Mouse (Mus musculus) small intestine, adult 2 months (tissue): ENCODE data around the gene AB124611. TPM values are rescaled to one million over a fixed set of nuclear protein-coding genes. Genes with fewer than 3 reads are reported as not detected.
"Not testable (repeated sequence)": the region's sequence is repeated elsewhere in the genome, so short reads cannot be mapped to it uniquely, and the experiment has no call there.

Source experiments
- H3K27ac ChIP-seq: fragments of 200-500 bp; 2 replicates; pipeline ENCODE4 v1.5.1; 2012; ENCODE audit warnings: low read depth, low read length, control low read depth, inconsistent platforms; ENCODE audit not compliant: insufficient read depth
- H3K27me3 ChIP-seq: fragments of 200-500 bp; 2 replicates; pipeline ENCODE4 v1.6.1; 2012; ENCODE audit warnings: mild to moderate bottlenecking, moderate library complexity, low read length, inconsistent platforms; ENCODE audit not compliant: control insufficient read depth, insufficient read depth
- H3K36me3 ChIP-seq: fragments of 200-500 bp; 2 replicates; pipeline ENCODE4 v1.6.1; 2012; ENCODE audit warnings: mild to moderate bottlenecking, low read length, control low read depth, inconsistent platforms; ENCODE audit not compliant: control insufficient read depth, insufficient read depth
- H3K4me1 ChIP-seq: fragments of 200-500 bp; 2 replicates; pipeline ENCODE4 v1.6.1; 2012; ENCODE audit warnings: low read length, inconsistent platforms, mixed read lengths; ENCODE audit not compliant: control insufficient read depth, insufficient read depth, insufficient read length
- H3K4me3 ChIP-seq: fragments of 200-500 bp; 2 replicates; pipeline ENCODE4 v1.5.1; 2012; ENCODE audit warnings: low read depth, mild to moderate bottlenecking, control low read depth, inconsistent platforms, low read length, moderate library complexity
- CTCF ChIP-seq: fragments of 200-500 bp; IDR thresholded peaks from 2 replicates; pipeline ENCODE4 v1.5.1; 2012; ENCODE audit warnings: low read depth, mild to moderate bottlenecking, control low read depth, inconsistent platforms, low read length, moderate library complexity, mixed read lengths; ENCODE audit not compliant: insufficient replicate concordance, insufficient read length; ENCODE audit errors: extremely low read depth
- POLR2A ChIP-seq: fragments of 200-500 bp; IDR thresholded peaks from 2 replicates; pipeline ENCODE4 v1.6.1; 2012; ENCODE audit warnings: low read depth, mild to moderate bottlenecking, control low read depth, inconsistent platforms, low read length, moderate library complexity
- WGBS: fragments of 180-500 bp; shearing (Covaris S2); methylation state at CpG from one replicate; pipeline ENCODE4 v1.1.7; 2018; 5-methylcytosine and 5-hydroxymethylcytosine counted together
- polyA plus RNA-seq: library from polyadenylated mRNA; depleted of rRNA; stranded (reverse); fragments of >200 nt; gene quantifications from 2 replicates; pipeline ENCODE4 v1.2.3, GENCODE M21; 2012; rRNA removed

AB124611 gene
- polyA plus RNA-seq = 1.2 and 1.4 TPM in 2 replicates

GRCm38 (mm10) chr9:21525937-21526633 lies at the start of gene AB124611:
AB124611 (plus strand) TSS chr9:21526176.
- no peaks in the 10 kb centered on the region for H3K36me3 ChIP-seq
- H3K4me3 ChIP-seq = peak within 1 kb of the TSS; percentile 26
- no peaks in the 10 kb centered on the region for H3K4me1 ChIP-seq
- H3K27ac ChIP-seq = 0 out of 2 replicates have a peak within 1 kb of the TSS, but pooled peaks have one; percentile 11
- 51% methylated on average over 14 of the region's 14 CpGs for WGBS
- TF ChIP-seq POLR2A (no peak), CTCF (no peak)
- no peaks in the 10 kb centered on the region for H3K27me3 ChIP-seq

- no peaks in the 10 kb centered on the region for H3K27me3 ChIP-seq
- H3K36me3 ChIP-seq = peaks cover 90% of the 10 kb centered on the region
- WGBS = 98% methylated on average over 6 of the region's 6 CpGs
- H3K4me1 ChIP-seq = no peaks in the 10 kb centered on the region
- TF ChIP-seq POLR2A = no peak
- no peak for TF ChIP-seq CTCF
- H3K27ac ChIP-seq = no peak overlapping the region
- no peak overlapping the region for H3K4me3 ChIP-seq
Measured at GRCm38 (mm10) chr9:21477707-21478106, 48.3 kb upstream of the AB124611 start.

GRCm38 (mm10) chr9:21484065-21484464 lies 41.9 kb upstream of the AB124611 start:
- Histone ChIP-seq H3K4me3 (no peak overlapping the region), H3K36me3 (peaks cover 69% of the 10 kb centered on the region), H3K4me1 (no peaks in the 10 kb centered on the region), H3K27ac (no peak overlapping the region), H3K27me3 (no peaks in the 10 kb centered on the region)
- 69% methylated on average over 4 of the region's 4 CpGs for WGBS
- TF ChIP-seq CTCF (no peak), POLR2A (no peak)

- H3K27ac ChIP-seq, H3K4me1 ChIP-seq, H3K4me3 ChIP-seq, H3K27me3 ChIP-seq: not testable (repeated sequence)
- 100% methylated on average over 1 of the region's 2 CpGs for WGBS
- peaks cover 57% of the 10 kb centered on the region for H3K36me3 ChIP-seq
Measured at GRCm38 (mm10) chr9:21488246-21488645, 37.7 kb upstream of the AB124611 start.

- H3K27me3 ChIP-seq = no peaks in the 10 kb centered on the region
- no peak for TF ChIP-seq POLR2A
- no peak for TF ChIP-seq CTCF
- WGBS = 94% methylated on average over 9 of the region's 9 CpGs
- H3K4me3 ChIP-seq = no peak overlapping the region
- peaks cover 57% of the 10 kb centered on the region for H3K36me3 ChIP-seq
- H3K27ac ChIP-seq = no peak overlapping the region
- H3K4me1 ChIP-seq = no peaks in the 10 kb centered on the region
Measured at GRCm38 (mm10) chr9:21490696-21491095, 35.3 kb upstream of the AB124611 start.

GRCm38 (mm10) chr9:21493907-21494306 lies 32.1 kb upstream of the AB124611 start:
- 86% methylated on average over 2 of the region's 2 CpGs for WGBS
- Histone ChIP-seq H3K36me3 (peaks cover 53% of the 10 kb centered on the region), H3K27ac (no peak overlapping the region), H3K4me1 (no peaks in the 10 kb centered on the region), H3K4me3 (no peak overlapping the region), H3K27me3 (no peaks in the 10 kb centered on the region)
- TF ChIP-seq POLR2A (no peak), CTCF (no peak)

GRCm38 (mm10) chr9:21494726-21495125 lies 31.2 kb upstream of the AB124611 start:
- H3K36me3 ChIP-seq = peaks cover 60% of the 10 kb centered on the region
- no peak overlapping the region for H3K27ac ChIP-seq
- no peak overlapping the region for H3K4me3 ChIP-seq
- no peaks in the 10 kb centered on the region for H3K4me1 ChIP-seq
- WGBS = 83% methylated on average over 9 of the region's 9 CpGs
- TF ChIP-seq CTCF (no peak), POLR2A (no peak)
- no peaks in the 10 kb centered on the region for H3K27me3 ChIP-seq
